Mouse (Mus musculus) embryonic fibroblast, embryonic 13.5 days (primary cell): ENCODE results near the gene Galnt12.

Experiments
- CTCF ChIP-seq: IDR thresholded peaks from 2 replicates; pipeline ENCODE4 v1.5.1; 2011; ENCODE audit warnings: mild to moderate bottlenecking, control low read depth, low read length, moderate library complexity, borderline replicate concordance; ENCODE audit not compliant: insufficient read depth
- POLR2A ChIP-seq: IDR thresholded peaks from 2 replicates; pipeline ENCODE4 v1.6.1; 2011; ENCODE audit warnings: low read depth, mild to moderate bottlenecking, control low read depth, low read length, moderate library complexity

DNA sequence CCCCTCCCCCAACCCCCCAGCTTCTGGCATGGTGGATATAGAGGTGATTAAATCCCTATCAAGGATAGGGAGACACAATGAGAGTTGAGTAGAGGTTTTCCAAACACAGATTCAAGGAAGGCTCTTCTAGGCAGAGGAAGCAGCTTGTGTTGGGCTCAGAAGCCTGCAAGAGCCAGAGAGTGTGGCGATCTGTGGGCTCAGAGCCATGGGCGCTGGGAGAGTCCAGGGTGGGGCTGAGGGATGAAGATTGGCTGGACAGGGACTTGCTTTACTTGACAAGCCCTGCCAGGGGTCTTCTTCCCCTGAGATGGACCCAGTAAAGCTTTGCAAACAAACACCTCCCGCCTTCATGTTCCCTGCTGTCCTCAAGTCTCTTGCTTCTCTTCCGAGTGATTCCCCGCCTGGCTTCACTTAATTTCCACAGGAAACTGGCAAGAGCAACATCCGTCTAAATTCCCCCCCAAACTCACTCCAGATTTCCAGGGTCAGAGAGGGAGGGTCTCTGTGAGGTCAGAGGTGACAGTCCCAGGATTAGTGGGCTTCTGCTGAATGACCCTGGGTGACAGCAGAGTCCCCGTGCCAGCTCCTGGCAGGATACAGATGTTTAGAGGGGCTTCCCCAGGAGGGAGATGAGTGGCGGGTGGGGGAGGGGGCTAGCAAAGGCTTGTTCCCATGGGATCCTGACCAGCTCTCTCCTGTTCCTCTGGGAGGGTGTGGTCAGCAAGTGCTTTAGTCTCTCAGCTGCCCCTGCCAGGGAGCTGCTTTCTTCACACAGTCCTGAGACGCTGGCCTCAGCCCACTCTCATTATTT, 47.5 kb downstream of the Galnt12 start:
- TF ChIP-seq POLR2A (no peak), CTCF (no peak)
